Mouse (Mus musculus): ENCODE measurements around the gene Khdc3. TPM values are rescaled to one million over a fixed set of nuclear protein-coding genes. Genes with fewer than 3 reads are reported as not detected.

Gene Khdc3
- polyA plus RNA-seq, 1 experiment from 2014 or later: not detected

- Histone ChIP-seq H3K27ac (ENCODE audit: low read depth, low read length) (no peak overlapping the region), H3K36me3 (ENCODE audit: control insufficient read depth, insufficient read depth, low read length) (no peaks in the 10 kb centered on the region)
- 83% methylated on average over 10 of the region's 10 CpGs for whole genome bisulfite sequencing
Observed at GRCm38 (mm10) chr9:73090121-73090520, 11.5 kb upstream of the Khdc3 start.

DNA sequence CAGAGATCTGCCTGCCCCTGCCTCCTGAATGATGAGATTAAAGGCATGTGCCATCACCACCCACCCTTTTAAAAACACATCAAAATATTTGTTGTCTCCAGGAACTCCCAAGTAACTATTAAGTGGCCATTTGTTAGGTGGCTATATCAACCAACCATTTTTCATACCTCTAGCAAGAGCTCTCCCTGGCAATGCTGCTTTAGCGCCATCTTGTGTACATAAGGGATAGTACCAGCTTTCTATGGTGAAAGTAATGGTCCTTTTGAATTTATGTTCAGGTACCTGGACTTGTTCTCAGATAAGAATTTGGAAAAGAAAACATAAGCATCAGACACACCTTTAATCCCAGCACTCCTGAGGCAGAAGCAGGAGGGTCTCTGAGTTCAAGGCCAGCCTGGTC, 9.9 kb upstream of the Khdc3 start:
- no peak overlapping the region for H3K4me2 ChIP-seq
- H3K9me3 ChIP-seq (ENCODE audit: control insufficient read depth, low read length): no peaks in the 10 kb centered on the region
- no peaks in the 10 kb centered on the region for H3K27me3 ChIP-seq (ENCODE audit: control insufficient read depth, insufficient read depth, low read length)
- H3K27ac ChIP-seq (ENCODE audit: low read depth, low read length): no peak overlapping the region
- WGBS: 0% methylated on average over 1 of the region's 1 CpGs
- H3K4me1 ChIP-seq (ENCODE audit: control insufficient read depth, insufficient read depth, low read length): no peaks in the 10 kb centered on the region
- no peak overlapping the region for H3K4me3 ChIP-seq (ENCODE audit: low read depth, low read length)
- DNase-seq (ENCODE audit: low spot score, missing footprints) (peak; percentile 91), ATAC-seq (ENCODE audit: low FRiP score) (no peak)
- H3K9ac ChIP-seq (ENCODE audit: low read length): no peak overlapping the region
- H3K36me3 ChIP-seq (ENCODE audit: control insufficient read depth, insufficient read depth, low read length): no peaks in the 10 kb centered on the region

More at GRCm38 (mm10) chr9:73090121-73090520, 11.5 kb upstream of the Khdc3 start:
- Histone ChIP-seq H3K9ac (ENCODE audit: low read length) (no peak overlapping the region), H3K9me3 (ENCODE audit: control insufficient read depth, low read length) (no peaks in the 10 kb centered on the region), H3K4me1 (ENCODE audit: control insufficient read depth, insufficient read depth, low read length) (no peaks in the 10 kb centered on the region), H3K27me3 (ENCODE audit: control insufficient read depth, insufficient read depth, low read length) (no peaks in the 10 kb centered on the region), H3K4me3 (ENCODE audit: low read depth, low read length) (no peak overlapping the region), H3K4me2 (no peak overlapping the region)
- ATAC-seq (ENCODE audit: low FRiP score) (no peak), DNase-seq (ENCODE audit: low spot score, missing footprints) (no peak)

DNA sequence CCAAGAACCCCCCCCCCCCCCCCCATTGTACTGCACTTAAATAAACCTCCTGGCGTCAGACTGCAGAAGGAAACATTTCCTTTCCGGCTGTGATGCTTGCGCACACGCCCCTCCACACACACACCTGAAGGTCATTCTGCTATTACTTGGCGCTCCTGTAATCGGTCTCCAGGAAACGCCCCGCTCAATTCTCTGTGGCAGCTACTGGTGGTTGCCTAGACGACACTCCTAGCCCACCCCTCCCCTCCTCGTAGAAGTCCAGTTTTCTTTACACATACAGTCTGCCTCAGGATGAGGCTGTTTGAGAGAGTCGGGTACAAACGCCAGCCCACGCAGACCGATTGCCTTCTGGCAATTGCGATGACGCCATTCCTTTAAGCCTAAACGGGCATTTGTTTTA, 7.1 kb upstream of the Khdc3 start:
- DNase-seq (ENCODE audit: low spot score, missing footprints) (no peak), ATAC-seq (ENCODE audit: low FRiP score) (0 out of 2 replicates have a peak, but pooled peaks have one; percentile 64)
- Histone ChIP-seq H3K27me3 (ENCODE audit: control insufficient read depth, insufficient read depth, low read length) (no peaks in the 10 kb centered on the region), H3K9me3 (ENCODE audit: control insufficient read depth, low read length) (no peaks in the 10 kb centered on the region), H3K9ac (ENCODE audit: low read length) (no peak overlapping the region), H3K4me1 (ENCODE audit: control insufficient read depth, insufficient read depth, low read length) (no peaks in the 10 kb centered on the region), H3K4me2 (no peak overlapping the region), H3K27ac (ENCODE audit: low read depth, low read length) (no peak overlapping the region), H3K36me3 (ENCODE audit: control insufficient read depth, insufficient read depth, low read length) (no peaks in the 10 kb centered on the region), H3K4me3 (ENCODE audit: low read depth, low read length) (no peak overlapping the region)
- 56% methylated on average over 17 of the region's 17 CpGs for WGBS

- no peak overlapping the region for H3K4me3 ChIP-seq (ENCODE audit: low read depth, low read length)
- no peaks in the 10 kb centered on the region for H3K9me3 ChIP-seq (ENCODE audit: control insufficient read depth, low read length)
- H3K27me3 ChIP-seq (ENCODE audit: control insufficient read depth, insufficient read depth, low read length): peaks cover 8% of the 10 kb centered on the region
- no peak for ATAC-seq (ENCODE audit: low FRiP score)
- no peak overlapping the region for H3K4me2 ChIP-seq
- H3K36me3 ChIP-seq (ENCODE audit: control insufficient read depth, insufficient read depth, low read length): no peaks in the 10 kb centered on the region
- DNase-seq (ENCODE audit: low spot score, missing footprints): no peak
- H3K9ac ChIP-seq (ENCODE audit: low read length): no peak overlapping the region
- no peak overlapping the region for H3K27ac ChIP-seq (ENCODE audit: low read depth, low read length)
- WGBS: 89% methylated on average over 2 of the region's 2 CpGs
- H3K4me1 ChIP-seq (ENCODE audit: control insufficient read depth, insufficient read depth, low read length): no peaks in the 10 kb centered on the region
Observed at GRCm38 (mm10) chr9:73097898-73098297, 3.7 kb upstream of the Khdc3 start.

DNA sequence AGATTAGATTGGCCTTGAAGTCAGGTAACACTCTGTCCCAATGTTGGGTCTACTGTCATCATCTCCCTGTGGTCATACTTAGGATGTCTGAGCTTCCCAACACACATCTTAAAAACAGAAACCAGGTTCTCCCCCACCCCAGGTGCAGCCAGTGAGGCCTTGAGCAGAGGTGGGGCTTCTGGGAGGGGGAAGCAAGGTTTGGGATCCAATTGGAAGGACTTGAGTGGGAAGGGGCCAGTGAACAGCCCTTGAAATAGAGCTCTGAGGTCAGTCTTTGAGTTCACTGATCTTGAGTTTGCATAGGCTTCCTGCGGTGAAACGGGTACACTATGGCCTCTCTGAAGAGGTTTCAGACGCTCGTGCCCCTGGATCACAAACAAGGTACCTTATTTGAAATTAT, 545 bp downstream of the Khdc3 start, which contains the start of gene Gm20509:
Gm20509 (plus strand) TSS at position 290 of the 400 bp plus-strand sequence.
- H3K9me3 ChIP-seq (ENCODE audit: control insufficient read depth, low read length): no peaks in the 10 kb centered on the region
- no peaks in the 10 kb centered on the region; the same call in 1 of the 2 replicates for H3K4me1 ChIP-seq (ENCODE audit: control insufficient read depth, insufficient read depth, low read length)
- peak within 1 kb of the TSS; percentile 46 for H3K4me3 ChIP-seq (ENCODE audit: low read depth, low read length)
- H3K9ac ChIP-seq (ENCODE audit: low read length): peak within 1 kb of the TSS; percentile 68
- WGBS: 86% methylated on average over 4 of the region's 4 CpGs
- ATAC-seq (ENCODE audit: low FRiP score) (no peak), DNase-seq (ENCODE audit: low spot score, missing footprints) (peak; percentile 41)
- peak within 1 kb of the TSS; percentile 72 for H3K4me2 ChIP-seq
- no peaks in the 10 kb centered on the region for H3K36me3 ChIP-seq (ENCODE audit: control insufficient read depth, insufficient read depth, low read length)
- no peak within 1 kb of the TSS for H3K27ac ChIP-seq (ENCODE audit: low read depth, low read length)
- peaks cover 21% of the 10 kb centered on the region for H3K27me3 ChIP-seq (ENCODE audit: control insufficient read depth, insufficient read depth, low read length)

DNA sequence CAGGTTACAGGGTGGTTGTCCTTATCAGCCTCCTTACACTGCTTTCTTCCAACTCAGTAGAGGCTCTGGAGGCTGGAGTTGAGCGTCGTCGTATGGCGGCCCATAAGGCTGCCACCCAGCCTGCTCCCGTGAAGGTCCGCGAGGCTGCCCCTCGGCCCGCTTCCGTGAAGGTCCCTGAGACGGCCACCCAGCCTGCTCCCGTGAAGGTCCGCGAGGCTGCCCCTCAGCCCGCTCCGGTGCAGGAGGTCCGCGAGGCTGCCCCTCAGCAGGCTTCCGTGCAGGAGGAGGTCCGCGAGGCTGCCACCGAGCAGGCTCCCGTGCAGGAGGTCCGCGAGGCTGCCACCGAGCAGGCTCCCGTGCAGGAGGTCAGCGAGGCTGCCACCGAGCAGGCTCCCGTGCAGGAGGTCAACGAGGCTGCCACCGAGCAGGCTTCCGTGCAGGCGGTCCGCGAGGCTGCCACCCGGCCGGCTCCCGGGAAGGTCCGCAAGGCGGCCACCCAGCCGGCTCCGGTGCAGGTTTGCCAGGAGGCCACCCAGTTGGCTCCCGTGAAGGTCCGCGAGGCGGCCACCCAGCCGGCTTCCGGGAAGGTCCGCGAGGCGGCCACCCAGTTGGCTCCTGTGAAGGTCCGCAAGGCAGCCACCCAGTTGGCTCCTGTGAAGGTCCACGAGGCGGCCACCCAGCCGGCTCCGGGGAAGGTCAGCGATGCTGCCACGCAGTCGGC, 1.7 kb downstream of the Khdc3 start:
- ATAC-seq (ENCODE audit: low FRiP score): peak; percentile 64
- no peaks in the 10 kb centered on the region for H3K9me3 ChIP-seq (ENCODE audit: control insufficient read depth, low read length)
- H3K4me3 ChIP-seq (ENCODE audit: low read depth, low read length): peak overlapping the region; percentile 46
- H3K27ac ChIP-seq (ENCODE audit: low read depth, low read length): no peak overlapping the region
- peak overlapping the region; percentile 72 for H3K4me2 ChIP-seq
- peak overlapping the region; percentile 68 for H3K9ac ChIP-seq (ENCODE audit: low read length)
- H3K4me1 ChIP-seq (ENCODE audit: control insufficient read depth, insufficient read depth, low read length): no peaks in the 10 kb centered on the region; the same call in 1 of the 2 replicates
- 7% methylated on average over 60 of the region's 60 CpGs for WGBS
- no peaks in the 10 kb centered on the region for H3K36me3 ChIP-seq (ENCODE audit: control insufficient read depth, insufficient read depth, low read length)
- DNase-seq (ENCODE audit: low spot score, missing footprints): peak; percentile 91
- H3K27me3 ChIP-seq (ENCODE audit: control insufficient read depth, insufficient read depth, low read length): peaks cover 21% of the 10 kb centered on the region

- Histone ChIP-seq H3K9ac (ENCODE audit: low read length) (peak overlapping the region; percentile 68; the same call in 1 of the 2 replicates), H3K27me3 (ENCODE audit: control insufficient read depth, insufficient read depth, low read length) (peaks cover 21% of the 10 kb centered on the region), H3K36me3 (ENCODE audit: control insufficient read depth, insufficient read depth, low read length) (no peaks in the 10 kb centered on the region), H3K4me2 (peak overlapping the region; percentile 72), H3K9me3 (ENCODE audit: control insufficient read depth, low read length) (no peaks in the 10 kb centered on the region), H3K4me1 (ENCODE audit: control insufficient read depth, insufficient read depth, low read length) (no peaks in the 10 kb centered on the region; the same call in 1 of the 2 replicates), H3K4me3 (ENCODE audit: low read depth, low read length) (peak overlapping the region; percentile 46), H3K27ac (ENCODE audit: low read depth, low read length) (no peak overlapping the region)
- no peak for DNase-seq (ENCODE audit: low spot score, missing footprints)
- no peak for ATAC-seq (ENCODE audit: low FRiP score)
- WGBS: 44% methylated on average over 5 of the region's 5 CpGs
Observed at GRCm38 (mm10) chr9:73103880-73104198, 2.2 kb downstream of the Khdc3 start.

DNA sequence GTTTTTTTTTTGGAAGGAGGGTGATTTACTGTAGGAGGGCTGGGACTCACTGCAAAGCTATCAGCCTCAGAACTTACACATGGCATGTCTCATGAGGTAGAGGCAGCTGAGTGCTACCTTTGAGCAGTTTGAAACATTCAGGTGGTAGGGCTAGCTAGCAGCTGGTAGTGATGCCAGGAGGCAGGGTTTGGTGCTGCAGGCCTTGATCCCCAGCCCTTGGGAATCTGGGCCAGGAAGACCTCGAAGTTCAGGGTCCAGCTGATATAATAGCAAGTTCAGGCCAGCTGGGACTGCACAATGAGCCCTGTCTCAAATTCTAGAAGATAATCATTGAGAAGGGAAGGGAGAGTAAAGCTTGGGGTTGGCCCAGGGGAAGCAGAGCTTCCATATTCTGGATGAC, 3.5 kb downstream of the Khdc3 start:
- Histone ChIP-seq H3K9ac (ENCODE audit: low read length) (no peak overlapping the region), H3K4me3 (ENCODE audit: low read depth, low read length) (no peak overlapping the region), H3K36me3 (ENCODE audit: control insufficient read depth, insufficient read depth, low read length) (no peaks in the 10 kb centered on the region), H3K4me2 (no peak overlapping the region), H3K27ac (ENCODE audit: low read depth, low read length) (no peak overlapping the region), H3K4me1 (ENCODE audit: control insufficient read depth, insufficient read depth, low read length) (no peaks in the 10 kb centered on the region; the same call in 1 of the 2 replicates), H3K27me3 (ENCODE audit: control insufficient read depth, insufficient read depth, low read length) (peaks cover 21% of the 10 kb centered on the region), H3K9me3 (ENCODE audit: control insufficient read depth, low read length) (no peaks in the 10 kb centered on the region)
- DNase-seq (ENCODE audit: low spot score, missing footprints): no peak
- WGBS: 72% methylated on average over 1 of the region's 1 CpGs
- ATAC-seq (ENCODE audit: low FRiP score): no peak

GRCm38 (mm10) chr9:73105771-73106170, 4.1 kb downstream of the Khdc3 start:
- H3K4me3 ChIP-seq (ENCODE audit: low read depth, low read length): no peak overlapping the region
- no peak overlapping the region for H3K9ac ChIP-seq (ENCODE audit: low read length)
- no peaks in the 10 kb centered on the region for H3K9me3 ChIP-seq (ENCODE audit: control insufficient read depth, low read length)
- H3K4me1 ChIP-seq (ENCODE audit: control insufficient read depth, insufficient read depth, low read length): no peaks in the 10 kb centered on the region; the same call in 1 of the 2 replicates
- DNase-seq (ENCODE audit: low spot score, missing footprints) (peak; percentile 49), ATAC-seq (ENCODE audit: low FRiP score) (no peak)
- no peak overlapping the region for H3K4me2 ChIP-seq
- no peak overlapping the region for H3K27ac ChIP-seq (ENCODE audit: low read depth, low read length)
- H3K27me3 ChIP-seq (ENCODE audit: control insufficient read depth, insufficient read depth, low read length): peaks cover 21% of the 10 kb centered on the region
- H3K36me3 ChIP-seq (ENCODE audit: control insufficient read depth, insufficient read depth, low read length): no peaks in the 10 kb centered on the region

Data from midbrain, embryonic 11.5 days (tissue).